Mouse (Mus musculus): ENCODE measurements around the gene Grap2. TPM values are rescaled to one million over a fixed set of nuclear protein-coding genes. Genes with fewer than 3 reads are reported as not detected.
A peak's percentile ranks its signal among the peaks of the same experiment; 100 is the strongest.
"Not testable (repeated sequence)": the region's sequence is repeated elsewhere in the genome, so short reads cannot be mapped to it uniquely, and the experiment has no call there.

Grap2 gene
- polyA plus RNA-seq, 1 experiment from 2014 or later, result 2.0 TPM

DNA sequence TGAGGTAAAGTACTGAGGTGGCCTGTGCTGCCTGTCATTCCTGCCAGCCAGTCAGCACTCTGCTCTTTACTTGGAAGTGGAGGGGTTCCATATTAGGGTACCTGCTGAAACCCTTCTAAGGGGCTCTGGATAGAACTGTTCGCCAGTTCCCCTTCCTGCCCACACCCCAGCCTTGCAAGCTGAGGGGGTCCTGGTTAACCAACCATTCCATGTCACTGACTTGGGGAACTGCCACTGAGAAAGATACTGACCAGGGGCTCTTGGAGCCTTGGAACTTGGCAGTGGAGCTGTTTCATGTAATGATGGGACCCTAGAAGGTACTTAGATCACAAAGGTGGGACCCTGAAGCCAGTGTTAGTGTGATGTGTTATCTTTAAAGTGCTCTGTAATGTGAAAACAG is 2.2 kb upstream of the Grap2 start:
- H3K4me2 ChIP-seq (replicated peaks), result no peak overlapping the region
- H3K27me3 ChIP-seq (replicated peaks), result no peaks in the 10 kb centered on the region
- no peaks in the 10 kb centered on the region for H3K4me1 ChIP-seq
- WGBS, result 83% methylated on average over 1 of the region's 1 CpGs
- H3K36me3 ChIP-seq, result no peaks in the 10 kb centered on the region
- H3K9ac ChIP-seq, result no peak overlapping the region
- no peak overlapping the region for H3K4me3 ChIP-seq
- H3K27ac ChIP-seq, result no peak overlapping the region
- no peak for ATAC-seq (ENCODE audit: low FRiP score, low read depth)
- H3K9me3 ChIP-seq, result no peaks in the 10 kb centered on the region

DNA sequence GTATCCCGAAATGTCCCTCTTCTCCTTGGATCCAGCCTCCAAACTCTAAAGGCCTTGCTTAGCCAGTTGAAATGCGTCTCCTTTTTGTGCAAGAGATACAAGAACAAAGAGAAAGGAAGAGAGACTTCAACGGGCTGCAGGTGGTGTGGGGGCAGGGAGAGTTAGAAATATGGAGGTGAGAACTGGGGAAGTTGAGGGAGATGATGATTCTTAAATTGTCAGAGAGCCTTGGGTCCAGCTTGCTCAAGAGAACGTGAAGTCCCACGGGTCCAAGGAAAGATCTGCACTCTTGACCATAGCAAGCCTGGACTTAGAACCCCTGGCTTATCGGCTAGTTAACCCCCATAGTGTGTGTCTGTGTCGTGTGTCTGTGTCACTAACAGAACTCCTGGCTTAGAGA is 783 bp upstream of the Grap2 start:
- ATAC-seq (ENCODE audit: low FRiP score, low read depth), result no peak
- WGBS, result 72% methylated on average over 7 of the region's 7 CpGs

DNA sequence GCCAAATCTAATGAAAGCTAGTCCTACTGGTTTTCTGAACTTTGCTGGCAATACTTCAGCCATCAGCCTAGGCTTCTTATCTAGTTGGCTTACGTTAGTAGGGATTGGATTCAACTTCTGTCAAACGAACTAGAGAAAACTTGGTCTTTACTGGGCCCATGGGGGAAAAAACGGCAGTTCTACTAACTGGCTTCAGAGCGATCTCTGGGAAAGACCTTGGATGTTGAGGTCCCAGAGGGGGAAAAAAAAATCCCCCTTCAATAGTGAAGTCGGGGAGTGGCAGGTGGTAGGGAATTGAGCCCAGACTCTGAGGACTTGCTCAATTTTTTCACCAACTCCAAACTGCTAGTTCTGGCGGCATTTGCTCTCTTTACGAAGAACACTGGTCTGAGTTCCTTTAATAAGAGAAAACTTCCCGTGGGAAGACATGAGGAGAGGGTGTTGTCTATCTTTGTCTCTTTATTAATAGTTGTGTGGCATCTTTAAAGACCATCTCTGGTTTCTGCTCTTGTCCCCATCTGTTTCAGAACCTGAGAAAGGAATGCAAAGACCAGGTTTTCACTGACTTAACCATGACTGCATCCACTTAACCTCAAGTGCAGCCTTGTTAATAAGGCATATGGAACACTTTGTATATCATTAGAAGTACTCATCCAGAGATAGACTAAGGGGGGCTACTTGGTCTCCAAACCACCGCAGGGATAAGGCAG is 572 bp downstream of the Grap2 start:
- Histone ChIP-seq H3K27me3 (replicated peaks) (peaks cover 4% of the 10 kb centered on the region; the same call in 1 of the 2 replicates), H3K4me1 (peaks cover 11% of the 10 kb centered on the region), H3K4me3 (no peak overlapping the region), H3K9me3 (no peaks in the 10 kb centered on the region), H3K4me2 (replicated peaks) (no peak overlapping the region), H3K27ac (no peak overlapping the region), H3K36me3 (no peaks in the 10 kb centered on the region), H3K9ac (no peak overlapping the region)
- no peak for ATAC-seq (ENCODE audit: low FRiP score, low read depth)
- 83% methylated on average over 9 of the region's 9 CpGs for WGBS

More for the DNA sequence above, 783 bp upstream of the Grap2 start:
- H3K36me3 ChIP-seq, result no peaks in the 10 kb centered on the region
- H3K27ac ChIP-seq, result no peak overlapping the region
- H3K9ac ChIP-seq, result no peak overlapping the region
- no peaks in the 10 kb centered on the region for H3K9me3 ChIP-seq
- peaks cover under 1% of the 10 kb centered on the region; the same call in 1 of the 2 replicates for H3K27me3 ChIP-seq (replicated peaks)
- no peak overlapping the region for H3K4me3 ChIP-seq
- H3K4me1 ChIP-seq, result no peaks in the 10 kb centered on the region
- H3K4me2 ChIP-seq (replicated peaks), result no peak overlapping the region

DNA sequence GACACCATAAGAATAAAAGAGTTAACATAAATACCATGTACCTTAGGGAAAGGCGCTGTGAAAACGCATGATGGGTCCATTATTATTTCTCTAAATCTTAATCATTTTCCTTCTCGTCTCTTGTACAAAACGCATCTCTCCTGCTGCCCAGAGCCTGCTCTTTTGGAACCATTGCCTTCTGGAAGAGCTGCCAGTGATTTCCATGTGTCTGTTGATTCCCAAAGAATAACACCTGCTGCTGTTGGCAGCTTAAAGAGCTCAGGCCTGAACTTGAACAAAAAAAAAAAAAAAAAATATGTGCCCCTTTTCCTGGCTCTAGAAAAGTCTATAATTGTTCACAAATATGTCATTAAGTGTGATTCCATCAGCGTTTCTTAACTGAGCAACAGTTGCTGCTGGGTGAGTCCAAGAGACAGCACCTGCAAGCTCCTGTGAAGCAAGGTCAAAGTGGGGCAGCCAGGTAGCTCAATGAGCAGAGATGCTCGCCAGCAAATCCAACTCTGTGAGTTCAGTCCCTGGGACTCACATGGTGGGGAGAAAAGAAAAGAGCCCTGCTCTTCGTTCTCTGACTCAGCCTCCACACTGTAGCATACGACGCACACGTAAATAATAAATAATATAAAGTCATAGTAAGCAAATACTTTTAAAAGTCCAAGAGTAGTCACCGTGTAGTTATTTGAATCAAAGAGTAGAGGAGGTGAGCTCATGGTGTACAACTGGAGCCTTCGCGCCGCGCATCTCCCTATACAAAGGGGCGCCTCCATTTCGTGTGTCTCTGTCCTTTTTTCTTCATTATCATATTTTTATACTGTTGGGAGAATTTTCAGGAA is 2.0 kb downstream of the Grap2 start:
- Histone ChIP-seq H3K36me3 (no peaks in the 10 kb centered on the region), H3K9ac (no peak overlapping the region), H3K4me1 (peaks cover 11% of the 10 kb centered on the region), H3K4me3 (no peak overlapping the region), H3K4me2 (replicated peaks) (no peak overlapping the region), H3K27ac (no peak overlapping the region), H3K9me3 (no peaks in the 10 kb centered on the region), H3K27me3 (replicated peaks) (peaks cover 4% of the 10 kb centered on the region; the same call in 1 of the 2 replicates)
- ATAC-seq (ENCODE audit: low FRiP score, low read depth), result no peak
- WGBS, result 92% methylated on average over 17 of the region's 17 CpGs

DNA sequence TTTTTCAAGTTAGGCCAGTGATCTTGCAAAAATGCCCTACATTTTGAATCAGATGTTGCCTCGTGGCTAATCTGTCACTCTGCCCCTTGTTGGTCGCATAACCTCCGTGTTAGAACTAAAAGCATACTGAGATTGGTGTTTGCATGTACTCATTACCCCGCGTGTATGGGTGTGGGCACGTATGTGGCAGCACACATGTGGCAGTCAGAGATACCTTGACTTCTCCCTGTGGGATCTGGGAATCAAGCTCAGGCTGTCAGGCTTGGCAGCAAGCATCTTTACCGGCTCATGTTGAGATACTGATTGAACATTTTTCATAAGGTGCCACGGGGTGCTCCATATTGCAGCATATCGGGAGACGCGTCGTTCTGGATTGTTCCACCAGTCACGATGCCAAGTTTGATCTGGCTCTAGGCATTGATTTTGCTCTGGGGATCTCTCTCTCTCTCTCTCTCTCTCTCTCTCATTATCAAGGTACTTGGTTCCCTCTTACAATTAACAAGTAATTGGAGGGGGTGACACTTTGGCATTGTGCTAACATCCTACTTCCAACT is 3.5 kb downstream of the Grap2 start:
- ATAC-seq (ENCODE audit: low FRiP score, low read depth), result no peak
- peaks cover 11% of the 10 kb centered on the region for H3K4me1 ChIP-seq
- H3K4me2 ChIP-seq (replicated peaks), result no peak overlapping the region
- H3K9ac ChIP-seq, result no peak overlapping the region
- H3K9me3 ChIP-seq, result no peaks in the 10 kb centered on the region
- no peaks in the 10 kb centered on the region for H3K36me3 ChIP-seq
- no peak overlapping the region for H3K27ac ChIP-seq
- H3K27me3 ChIP-seq (replicated peaks), result peaks cover 4% of the 10 kb centered on the region; the same call in 1 of the 2 replicates
- H3K4me3 ChIP-seq, result no peak overlapping the region
- 93% methylated on average over 13 of the region's 13 CpGs for WGBS

DNA sequence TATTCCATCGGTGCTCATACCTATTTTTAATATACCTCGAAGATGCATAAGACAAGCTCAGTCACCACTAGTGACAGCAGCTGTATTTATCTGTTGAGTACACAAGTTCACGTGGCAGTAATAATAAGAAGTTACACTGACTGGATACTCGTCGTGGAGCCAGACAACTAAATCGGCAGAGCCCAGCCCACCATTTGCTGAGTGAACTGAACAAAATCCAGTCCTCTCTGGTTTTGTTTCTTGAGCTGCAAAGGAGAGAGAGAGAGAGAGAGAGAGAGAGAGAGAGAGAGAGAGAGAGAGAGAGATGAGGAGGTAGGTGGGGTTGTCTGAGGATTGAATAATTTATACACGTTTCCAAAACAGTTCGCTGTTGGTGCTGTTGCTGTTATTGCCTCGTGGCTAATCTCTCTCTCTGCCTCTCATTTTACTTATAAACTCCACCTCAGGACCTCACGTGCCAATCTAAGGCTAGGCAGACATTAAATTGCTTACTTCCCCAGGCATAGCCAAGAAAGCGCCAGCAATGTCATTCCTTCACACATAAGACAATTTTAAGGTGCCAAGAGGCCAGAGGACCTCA is 4.1 kb downstream of the Grap2 start:
- Histone ChIP-seq H3K27me3 (replicated peaks) (peaks cover 4% of the 10 kb centered on the region; the same call in 1 of the 2 replicates), H3K4me1 (peaks cover 11% of the 10 kb centered on the region), H3K4me3 (no peak overlapping the region), H3K9ac (no peak overlapping the region), H3K27ac (no peak overlapping the region), H3K4me2 (replicated peaks) (no peak overlapping the region), H3K9me3 (no peaks in the 10 kb centered on the region), H3K36me3 (no peaks in the 10 kb centered on the region)
- 88% methylated on average over 11 of the region's 11 CpGs for WGBS
- ATAC-seq (ENCODE audit: low FRiP score, low read depth), result no peak

DNA sequence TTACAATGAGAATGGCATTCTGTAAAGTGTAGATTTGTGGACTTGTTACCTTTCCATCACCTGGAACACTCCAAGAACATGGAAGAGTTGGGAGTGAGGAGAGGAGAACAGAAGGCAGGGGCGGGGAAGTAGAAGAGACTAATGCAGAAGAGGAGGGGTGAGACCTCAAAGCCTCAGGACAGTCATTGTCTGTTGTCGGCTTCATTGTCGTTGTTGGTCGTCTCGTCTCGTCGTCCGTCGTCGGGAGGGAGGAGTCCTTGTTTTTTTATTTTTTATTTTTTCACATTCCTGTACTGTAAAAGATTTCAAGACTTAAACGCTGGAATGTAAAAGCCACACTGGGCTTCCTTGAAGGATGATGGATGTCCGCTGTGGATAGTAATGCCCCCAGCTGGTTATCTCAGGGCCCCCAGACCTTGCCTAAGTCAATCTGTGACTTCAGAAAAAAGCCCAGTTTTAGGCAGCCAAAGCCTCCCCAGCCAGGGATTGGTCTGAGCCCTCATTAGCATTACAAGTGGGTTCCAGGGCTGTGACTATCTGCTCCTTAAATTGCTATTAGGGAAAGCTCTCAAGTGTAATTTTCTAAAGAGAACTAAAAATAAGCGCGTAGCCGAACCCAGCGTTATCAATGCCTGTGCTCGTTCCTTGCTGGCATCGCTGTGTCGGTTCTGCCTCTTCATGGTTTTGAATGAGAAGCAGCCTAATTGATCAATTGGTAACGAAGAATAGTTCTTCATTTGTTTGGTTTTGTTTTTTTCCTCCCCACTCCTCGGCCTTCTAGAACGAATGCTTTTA is 5.0 kb downstream of the Grap2 start:
- Histone ChIP-seq H3K4me1 (peaks cover 11% of the 10 kb centered on the region), H3K9me3 (no peaks in the 10 kb centered on the region), H3K27me3 (replicated peaks) (peaks cover 4% of the 10 kb centered on the region; the same call in 1 of the 2 replicates), H3K36me3 (no peaks in the 10 kb centered on the region), H3K9ac (no peak overlapping the region), H3K27ac (no peak overlapping the region), H3K4me3 (no peak overlapping the region), H3K4me2 (replicated peaks) (peak overlapping the region; percentile 45)
- no peak for ATAC-seq (ENCODE audit: low FRiP score, low read depth)
- WGBS, result 8% methylated on average over 22 of the region's 22 CpGs

DNA sequence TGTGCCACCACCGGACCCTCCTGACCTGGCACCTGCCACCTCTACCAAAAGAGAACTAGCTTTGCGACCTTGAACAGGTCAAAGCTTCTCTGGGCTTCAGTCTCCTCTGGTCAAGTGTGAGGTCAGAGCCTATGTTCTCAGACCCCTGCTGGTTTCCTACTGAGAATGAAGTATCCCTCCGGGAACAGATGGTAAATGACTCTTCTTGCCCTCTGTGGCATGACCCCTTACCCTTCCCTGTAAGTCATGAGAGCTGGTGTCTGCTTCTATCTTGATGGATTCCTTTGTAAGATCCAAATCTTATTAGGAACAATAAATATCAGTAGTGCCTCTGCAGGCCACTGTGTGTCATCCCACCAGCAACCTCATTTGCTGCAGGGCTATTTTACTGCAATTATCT is 6.7 kb downstream of the Grap2 start:
- 51% methylated on average over 3 of the region's 3 CpGs for WGBS
- H3K4me2 ChIP-seq (replicated peaks), result no peak overlapping the region
- H3K4me3 ChIP-seq, result no peak overlapping the region
- ATAC-seq (ENCODE audit: low FRiP score, low read depth), result no peak
- peaks cover 4% of the 10 kb centered on the region; the same call in 1 of the 2 replicates for H3K27me3 ChIP-seq (replicated peaks)
- H3K9me3 ChIP-seq, result no peaks in the 10 kb centered on the region
- no peak overlapping the region for H3K27ac ChIP-seq
- no peak overlapping the region for H3K9ac ChIP-seq
- H3K36me3 ChIP-seq, result no peaks in the 10 kb centered on the region
- H3K4me1 ChIP-seq, result peaks cover 11% of the 10 kb centered on the region

DNA sequence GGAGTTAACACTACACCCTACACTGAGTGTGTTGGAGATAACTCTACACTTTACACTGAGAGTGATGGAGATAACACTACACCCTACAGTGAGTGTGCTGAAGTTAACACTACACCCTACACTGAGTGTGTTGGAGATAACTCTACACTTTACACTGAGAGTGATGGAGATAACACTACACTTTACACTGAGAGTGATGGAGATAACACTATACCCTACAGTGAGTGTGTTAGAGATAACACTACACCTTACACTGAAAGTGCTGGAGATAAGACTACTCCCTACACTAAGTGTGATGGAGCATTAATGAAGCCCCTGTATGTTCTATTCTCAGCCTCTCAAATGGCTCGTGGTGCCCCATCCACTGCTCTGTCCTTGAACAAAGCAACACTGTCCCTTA is 8.2 kb downstream of the Grap2 start:
- peaks cover 11% of the 10 kb centered on the region for H3K4me1 ChIP-seq
- WGBS, result 69% methylated on average over 1 of the region's 1 CpGs
- not testable (repeated sequence) for H3K27ac ChIP-seq; ATAC-seq (ENCODE audit: low FRiP score, low read depth); H3K9ac ChIP-seq; H3K27me3 ChIP-seq (replicated peaks); H3K4me2 ChIP-seq (replicated peaks); H3K9me3 ChIP-seq; H3K4me3 ChIP-seq; H3K36me3 ChIP-seq

DNA sequence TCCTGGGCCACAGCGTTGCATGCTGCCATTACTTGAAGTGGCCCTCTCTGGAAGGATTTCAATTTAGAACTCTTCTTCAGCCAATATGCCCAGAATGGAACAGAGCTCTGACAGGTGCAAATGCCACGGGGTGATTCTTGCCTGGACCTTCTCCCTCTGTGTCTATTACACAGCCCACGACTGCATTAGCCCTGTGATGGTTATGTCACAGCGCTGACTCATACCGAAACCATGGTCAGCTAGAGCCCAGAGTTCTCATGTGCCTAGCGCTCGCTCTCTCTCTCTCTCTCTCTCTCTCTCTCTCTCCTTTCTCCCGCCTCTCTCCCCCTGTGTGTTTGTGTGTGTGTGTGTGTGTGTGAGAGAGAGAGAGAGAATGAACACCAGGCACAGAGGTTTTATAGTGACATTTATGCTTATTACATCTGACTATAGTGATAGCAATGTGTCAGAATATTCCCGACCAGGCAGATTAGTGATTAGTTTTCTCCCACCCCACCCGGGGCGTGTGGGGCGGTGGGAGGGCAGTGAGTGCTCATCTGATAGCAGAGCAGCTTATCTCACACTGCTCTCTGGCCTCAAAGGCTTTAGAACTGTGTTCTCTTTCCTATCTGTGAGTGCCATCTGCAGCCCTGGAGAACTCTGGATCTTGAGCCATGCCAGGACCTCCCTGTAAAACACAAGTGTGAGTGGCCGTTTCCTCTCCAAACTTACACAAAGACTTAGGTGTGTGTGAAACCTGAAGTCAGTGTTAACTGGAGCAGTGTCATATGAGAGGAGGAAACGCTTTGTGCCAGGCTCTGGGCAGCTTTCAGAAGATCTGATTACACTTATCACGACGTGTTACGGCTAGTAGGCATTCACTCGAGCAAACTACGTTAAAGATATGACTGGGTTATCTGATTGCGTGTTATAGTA is 10.4 kb downstream of the Grap2 start:
- no peak overlapping the region for H3K27ac ChIP-seq
- no peaks in the 10 kb centered on the region for H3K9me3 ChIP-seq
- no peak overlapping the region for H3K4me3 ChIP-seq
- no peak for ATAC-seq (ENCODE audit: low FRiP score, low read depth)
- H3K27me3 ChIP-seq (replicated peaks), result no peaks in the 10 kb centered on the region
- 80% methylated on average over 20 of the region's 20 CpGs for WGBS
- no peak overlapping the region for H3K4me2 ChIP-seq (replicated peaks)
- H3K36me3 ChIP-seq, result no peaks in the 10 kb centered on the region
- H3K4me1 ChIP-seq, result peaks cover 7% of the 10 kb centered on the region
- H3K9ac ChIP-seq, result no peak overlapping the region

DNA sequence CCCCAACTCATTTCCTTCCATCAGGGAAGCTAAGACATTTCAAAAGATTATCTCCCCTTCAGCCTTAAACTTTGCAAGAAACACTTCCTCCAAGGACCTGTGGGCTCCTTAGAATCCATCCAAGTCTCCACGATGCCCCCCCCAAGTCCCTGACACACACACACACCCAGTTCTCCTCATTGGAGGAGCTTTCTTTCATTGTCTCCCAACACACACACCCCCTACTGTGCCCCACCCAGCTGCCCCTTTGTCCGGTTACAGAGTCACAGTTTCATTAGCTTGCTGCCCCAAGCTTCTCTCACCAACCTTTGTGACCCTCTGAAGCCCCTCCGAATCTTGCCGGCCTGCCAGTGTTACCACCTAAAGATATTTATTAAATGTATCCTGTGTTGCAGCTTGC is 13.9 kb downstream of the Grap2 start:
- peaks cover 5% of the 10 kb centered on the region; the same call in 1 of the 2 replicates for H3K4me1 ChIP-seq
- no peaks in the 10 kb centered on the region for H3K9me3 ChIP-seq
- no peak overlapping the region for H3K4me3 ChIP-seq
- 35% methylated on average over 4 of the region's 4 CpGs for WGBS
- no peak for ATAC-seq (ENCODE audit: low FRiP score, low read depth)
- H3K9ac ChIP-seq, result no peak overlapping the region
- H3K27me3 ChIP-seq (replicated peaks), result no peaks in the 10 kb centered on the region
- no peak overlapping the region for H3K4me2 ChIP-seq (replicated peaks)
- no peak overlapping the region for H3K27ac ChIP-seq
- no peaks in the 10 kb centered on the region for H3K36me3 ChIP-seq

All from neural tube, embryonic 12.5 days (tissue).